Mouse (Mus musculus): ENCODE measurements around the gene St14.
"Not testable (repeated sequence)": the region's sequence is repeated elsewhere in the genome, so short reads cannot be mapped to it uniquely, and the experiment has no call there.

Gene St14

GRCm38 (mm10) chr9:31082771-31083170, 48.9 kb downstream of the St14 start:
- DNase-seq, result no peak

GRCm38 (mm10) chr9:31082054-31082666, 49.5 kb downstream of the St14 start:
- peak; percentile 72 for DNase-seq

GRCm38 (mm10) chr9:31080726-31081125, 50.9 kb downstream of the St14 start:
- no peak for DNase-seq

- no peak for DNase-seq
These were observed 56.8 kb downstream of the St14 start for GRCm38 (mm10) chr9:31074836-31075235.

- no peak for DNase-seq
These were observed 57.9 kb downstream of the St14 start for GRCm38 (mm10) chr9:31073797-31074196.

GRCm38 (mm10) chr9:31072256-31072655, 59.4 kb downstream of the St14 start:
- DNase-seq, result no peak

GRCm38 (mm10) chr9:31070706-31071105, 60.9 kb downstream of the St14 start:
- no peak for DNase-seq

- DNase-seq, result peak; percentile 9
These were observed 72.9 kb downstream of the St14 start for GRCm38 (mm10) chr9:31058723-31059122.

- not testable (repeated sequence) for DNase-seq
These were observed 80.1 kb downstream of the St14 start for GRCm38 (mm10) chr9:31051509-31051908.

- DNase-seq, result no peak
These were observed 81.4 kb downstream of the St14 start for GRCm38 (mm10) chr9:31050208-31050607.
